Mouse (Mus musculus) stomach, embryonic 15.5 days (tissue): ENCODE measurements around the gene Foxf1. TPM values are rescaled to one million over a fixed set of nuclear protein-coding genes. Genes with fewer than 3 reads are reported as not detected.
A peak's percentile ranks its signal among the peaks of the same experiment; 100 is the strongest.

Experiments
- ATAC-seq: fragments of 200-750 bp; cut with Nextera tagmentation; 2 replicates; pipeline ENCODE4 v1.8.0; 2017; ENCODE audit warnings: low read depth, moderate number of reproducible peaks, moderate TSS enrichment; ENCODE audit not compliant: insufficient read depth, low FRiP score
- H3K27ac ChIP-seq: fragments of 300-500 bp; sonication (generic); 2 replicates; pipeline ENCODE4 v1.5.1; 2015; ENCODE audit warnings: mild to moderate bottlenecking, inconsistent platforms
- H3K27me3 ChIP-seq: fragments of 300-500 bp; sonication (generic); replicated peaks from 2 replicates; pipeline ENCODE4 v1.6.1; 2015; ENCODE audit warnings: inconsistent platforms
- H3K36me3 ChIP-seq: fragments of 300-500 bp; sonication (generic); 2 replicates; pipeline ENCODE4 v1.6.1; 2015; ENCODE audit warnings: inconsistent platforms
- H3K4me1 ChIP-seq: fragments of 300-500 bp; sonication (generic); 2 replicates; pipeline ENCODE4 v1.6.1; 2015; ENCODE audit warnings: inconsistent platforms
- H3K4me2 ChIP-seq: fragments of 300-500 bp; sonication (generic); 2 replicates; pipeline ENCODE4 v1.6.1; 2015; ENCODE audit warnings: mild to moderate bottlenecking, inconsistent platforms
- H3K4me3 ChIP-seq: fragments of 300-500 bp; sonication (generic); replicated peaks from 2 replicates; pipeline ENCODE4 v1.5.1; 2015; ENCODE audit warnings: inconsistent platforms
- H3K9ac ChIP-seq: fragments of 300-500 bp; sonication (generic); 2 replicates; pipeline ENCODE4 v1.6.1; 2015; ENCODE audit warnings: inconsistent platforms
- H3K9me3 ChIP-seq: fragments of 300-500 bp; sonication (generic); 2 replicates; pipeline ENCODE4 v1.6.1; 2016; ENCODE audit warnings: inconsistent platforms
- WGBS: fragments of 180-500 bp; shearing (Covaris S2); methylation state at CpG from one replicate; pipeline ENCODE4 v1.1.7; 2015; 5-methylcytosine and 5-hydroxymethylcytosine counted together
- polyA plus RNA-seq: library from polyadenylated mRNA; unstranded; fragments of >200 nt; fragmentation: Nextera tagmentation; extraction: Ambion mirVana; gene quantifications from 2 replicates; pipeline ENCODE4 v1.2.1, GENCODE M21; 2015

Gene Foxf1
- polyA plus RNA-seq, 1 experiment from 2014 or later = 131 TPM

GRCm38 (mm10) chr8:121083093-121083935 is 872 bp upstream of the Foxf1 start:
- under 1% methylated on average over 89 of the region's 89 CpGs for WGBS
- peak; percentile 65 for ATAC-seq
- Histone ChIP-seq H3K36me3 (no peaks in the 10 kb centered on the region), H3K27ac (peak overlapping the region; percentile 98), H3K4me3 (peak overlapping the region; percentile 68), H3K9ac (peak overlapping the region; percentile 66), H3K4me2 (peak overlapping the region; percentile 82), H3K4me1 (peaks cover 9% of the 10 kb centered on the region; the same call in 1 of the 2 replicates), H3K9me3 (no peaks in the 10 kb centered on the region), H3K27me3 (peaks cover 75% of the 10 kb centered on the region)

- peaks cover 71% of the 10 kb centered on the region for H3K27me3 ChIP-seq
Observed at GRCm38 (mm10) chr8:121083936-121084209, 313 bp upstream of the Foxf1 start.

GRCm38 (mm10) chr8:121085011-121085410 is 825 bp downstream of the Foxf1 start:
- 4% methylated on average over 30 of the region's 30 CpGs for WGBS
- H3K27ac ChIP-seq = peak overlapping the region; percentile 89
- peak overlapping the region; percentile 82 for H3K4me2 ChIP-seq

More at GRCm38 (mm10) chr8:121083936-121084209, 313 bp upstream of the Foxf1 start:
- peak overlapping the region; percentile 68 for H3K4me3 ChIP-seq
- H3K4me2 ChIP-seq = peak overlapping the region; percentile 82
- ATAC-seq = peak; percentile 78
- no peaks in the 10 kb centered on the region for H3K9me3 ChIP-seq
- H3K36me3 ChIP-seq = no peaks in the 10 kb centered on the region
- peak overlapping the region; percentile 98 for H3K27ac ChIP-seq
- WGBS = 0% methylated on average over 15 of the region's 27 CpGs
- H3K4me1 ChIP-seq = peaks cover 9% of the 10 kb centered on the region; the same call in 1 of the 2 replicates
- peak overlapping the region; percentile 66 for H3K9ac ChIP-seq

GRCm38 (mm10) chr8:121085561-121085960 is 1.4 kb downstream of the Foxf1 start:
- no peak for ATAC-seq
- Histone ChIP-seq H3K27me3 (peaks cover 76% of the 10 kb centered on the region), H3K9ac (peak overlapping the region; percentile 68), H3K9me3 (no peaks in the 10 kb centered on the region), H3K4me3 (peak overlapping the region; percentile 68), H3K27ac (peak overlapping the region; percentile 89), H3K36me3 (no peaks in the 10 kb centered on the region), H3K4me1 (peaks cover 9% of the 10 kb centered on the region; the same call in 1 of the 2 replicates), H3K4me2 (peak overlapping the region; percentile 82)
- WGBS = 34% methylated on average over 3 of the region's 3 CpGs

More at GRCm38 (mm10) chr8:121085011-121085410, 825 bp downstream of the Foxf1 start:
- ATAC-seq = no peak
- Histone ChIP-seq H3K4me3 (peak overlapping the region; percentile 68), H3K4me1 (peaks cover 9% of the 10 kb centered on the region; the same call in 1 of the 2 replicates), H3K9me3 (no peaks in the 10 kb centered on the region), H3K9ac (peak overlapping the region; percentile 68), H3K27me3 (peaks cover 78% of the 10 kb centered on the region), H3K36me3 (no peaks in the 10 kb centered on the region)

- Histone ChIP-seq H3K27me3 (peaks cover 78% of the 10 kb centered on the region), H3K36me3 (no peaks in the 10 kb centered on the region), H3K27ac (peak overlapping the region; percentile 89), H3K4me2 (peak overlapping the region; percentile 82), H3K9me3 (no peaks in the 10 kb centered on the region), H3K4me3 (peak overlapping the region; percentile 68), H3K4me1 (peaks cover 13% of the 10 kb centered on the region), H3K9ac (peak overlapping the region; percentile 68)
- 21% methylated on average over 19 of the region's 19 CpGs for WGBS
- no peak for ATAC-seq
Observed at GRCm38 (mm10) chr8:121086004-121086900, 2.1 kb downstream of the Foxf1 start.

- peaks cover 16% of the 10 kb centered on the region for H3K4me1 ChIP-seq
- no peaks in the 10 kb centered on the region for H3K36me3 ChIP-seq
- peak overlapping the region; percentile 82 for H3K4me2 ChIP-seq
- H3K4me3 ChIP-seq = peak overlapping the region; percentile 68
- 19% methylated on average over 8 of the region's 8 CpGs for WGBS
- H3K27me3 ChIP-seq = peaks cover 72% of the 10 kb centered on the region
- no peaks in the 10 kb centered on the region for H3K9me3 ChIP-seq
- H3K9ac ChIP-seq = peak overlapping the region; percentile 14; the same call in 1 of the 2 replicates
- no peak for ATAC-seq
- no peak overlapping the region for H3K27ac ChIP-seq
Observed at GRCm38 (mm10) chr8:121088281-121088680, 4.1 kb downstream of the Foxf1 start.

GRCm38 (mm10) chr8:121088871-121089630 is 4.9 kb downstream of the Foxf1 start:
- peak overlapping the region; percentile 82 for H3K4me2 ChIP-seq
- H3K36me3 ChIP-seq = no peaks in the 10 kb centered on the region
- WGBS = 8% methylated on average over 40 of the region's 40 CpGs
- peaks cover 64% of the 10 kb centered on the region for H3K27me3 ChIP-seq
- no peak for ATAC-seq
- H3K4me3 ChIP-seq = peak overlapping the region; percentile 68
- no peaks in the 10 kb centered on the region for H3K9me3 ChIP-seq
- H3K27ac ChIP-seq = peak overlapping the region; percentile 74
- peaks cover 15% of the 10 kb centered on the region for H3K4me1 ChIP-seq
- H3K9ac ChIP-seq = peak overlapping the region; percentile 52

- Histone ChIP-seq H3K4me3 (peak overlapping the region; percentile 68), H3K4me2 (peak overlapping the region; percentile 82), H3K9ac (peak overlapping the region; percentile 52), H3K36me3 (no peaks in the 10 kb centered on the region), H3K4me1 (peaks cover 15% of the 10 kb centered on the region), H3K27me3 (peaks cover 57% of the 10 kb centered on the region), H3K27ac (peak overlapping the region; percentile 74), H3K9me3 (no peaks in the 10 kb centered on the region)
- WGBS = 11% methylated on average over 32 of the region's 32 CpGs
- no peak for ATAC-seq
Observed at GRCm38 (mm10) chr8:121089631-121090380, 5.6 kb downstream of the Foxf1 start.

GRCm38 (mm10) chr8:121090716-121091115 is 6.5 kb downstream of the Foxf1 start:
- 14% methylated on average over 1 of the region's 1 CpGs for WGBS
- peaks cover 15% of the 10 kb centered on the region for H3K4me1 ChIP-seq
- H3K4me3 ChIP-seq = peak overlapping the region; percentile 68; the same call in 1 of the 2 replicates
- no peak for ATAC-seq
- H3K4me2 ChIP-seq = peak overlapping the region; percentile 82
- peak overlapping the region; percentile 74 for H3K27ac ChIP-seq
- peaks cover 48% of the 10 kb centered on the region for H3K27me3 ChIP-seq
- H3K36me3 ChIP-seq = no peaks in the 10 kb centered on the region
- H3K9ac ChIP-seq = 0 out of 2 replicates have a peak overlapping the region, but pooled peaks have one; percentile 19
- no peaks in the 10 kb centered on the region for H3K9me3 ChIP-seq

GRCm38 (mm10) chr8:121092141-121092540 is 8.0 kb downstream of the Foxf1 start:
- WGBS = 16% methylated on average over 6 of the region's 6 CpGs
- peak overlapping the region; percentile 74; the same call in 1 of the 2 replicates for H3K27ac ChIP-seq
- H3K4me1 ChIP-seq = peaks cover 15% of the 10 kb centered on the region
- H3K4me3 ChIP-seq = no peak overlapping the region
- peaks cover 37% of the 10 kb centered on the region for H3K27me3 ChIP-seq
- H3K9ac ChIP-seq = no peak overlapping the region
- ATAC-seq = peak; percentile 33
- H3K4me2 ChIP-seq = peak overlapping the region; percentile 29; the same call in 1 of the 2 replicates
- no peaks in the 10 kb centered on the region for H3K9me3 ChIP-seq
- H3K36me3 ChIP-seq = 0 out of 2 replicates have a peak, but pooled peaks cover 2% of the 10 kb centered on the region
